Mouse (Mus musculus): Measurements from ENCODE around the gene Lum.

DNA sequence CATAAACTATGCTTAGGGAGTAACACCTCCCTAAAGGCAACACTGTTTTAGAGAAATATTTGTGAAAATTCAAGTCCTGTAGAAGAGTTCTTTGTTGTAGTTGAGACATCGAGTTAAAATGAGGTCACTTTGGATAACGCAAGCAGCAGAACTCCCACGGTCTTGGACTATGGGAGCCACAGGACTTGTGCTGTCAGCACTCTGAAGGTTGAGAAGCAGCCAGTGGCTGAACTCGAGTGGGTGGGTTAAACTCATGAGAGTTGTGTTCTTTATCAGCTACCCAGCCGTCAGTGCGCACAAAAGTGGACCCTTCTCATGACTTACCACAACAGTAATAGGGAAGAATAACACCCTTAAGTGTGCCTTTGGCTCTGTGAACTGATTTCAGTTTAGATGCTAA is 24.6 kb downstream of the Lum start:
- TF ChIP-seq POLR2A (IDR thresholded peaks at IDR 0.05; ENCODE audit: insufficient read depth, low read depth, low read length) (no peak), CTCF (IDR thresholded peaks at IDR 0.05; ENCODE audit: insufficient read depth, low read depth, low read length) (no peak)

Data from olfactory bulb, adult 2 months (tissue).